Mouse (Mus musculus) forebrain, embryonic 16.5 days (tissue): Measurements from ENCODE around the gene Apex2. TPM values are rescaled to one million over a fixed set of nuclear protein-coding genes. Genes with fewer than 3 reads are reported as not detected.
"Not testable (repeated sequence)": the region's sequence is repeated elsewhere in the genome, so short reads cannot be mapped to it uniquely, and the experiment has no call there.

Experiments used
- ATAC-seq: fragments of 200-750 bp; cut with Nextera tagmentation; 2 replicates; pipeline ENCODE4 v1.8.0; 2017; ENCODE audit warnings: mild to moderate bottlenecking, moderate library complexity
- H3K27ac ChIP-seq: fragments of 300-500 bp; sonication (generic); 2 replicates; pipeline ENCODE4 v1.5.1; 2014; ENCODE audit warnings: low read length, control low read depth
- H3K27me3 ChIP-seq: fragments of 300-500 bp; sonication (generic); replicated peaks from 2 replicates; pipeline ENCODE4 v1.6.1; 2014; ENCODE audit warnings: low read length; ENCODE audit not compliant: control insufficient read depth, insufficient read depth
- H3K36me3 ChIP-seq: fragments of 300-500 bp; sonication (generic); 2 replicates; pipeline ENCODE4 v1.6.1; 2014; ENCODE audit not compliant: control insufficient read depth, insufficient read depth
- H3K4me1 ChIP-seq: fragments of 300-500 bp; sonication (generic); replicated peaks from 2 replicates; pipeline ENCODE4 v1.6.1; 2014; ENCODE audit warnings: low read length; ENCODE audit not compliant: control insufficient read depth, insufficient read depth
- H3K4me2 ChIP-seq: fragments of 300-500 bp; sonication (generic); 2 replicates; pipeline ENCODE4 v1.6.1; 2014; ENCODE audit warnings: mild to moderate bottlenecking, low read length, control low read depth
- H3K4me3 ChIP-seq: fragments of 300-500 bp; sonication (generic); replicated peaks from 2 replicates; pipeline ENCODE4 v1.5.1; 2014; ENCODE audit warnings: mild to moderate bottlenecking, low read length, control low read depth
- H3K9ac ChIP-seq: fragments of 300-500 bp; sonication (generic); replicated peaks from 2 replicates; pipeline ENCODE4 v1.6.1; 2014; ENCODE audit warnings: low read depth, low read length, control low read depth
- H3K9me3 ChIP-seq: fragments of 300-500 bp; sonication (generic); 2 replicates; pipeline ENCODE4 v1.6.1; 2016; ENCODE audit warnings: low read length; ENCODE audit not compliant: control insufficient read depth
- WGBS: fragments of 180-500 bp; shearing (Covaris S2); extraction: QIAGEN DNeasy Blood & Tissue Kit; methylation state at CpG from one replicate; pipeline ENCODE4 v1.1.7; 2014; 5-methylcytosine and 5-hydroxymethylcytosine counted together
- microRNA-seq: library from miRNA; unstranded; fragments of <30 nt; microRNA quantifications from one replicate; pipeline ENCODE4, GENCODE M21; 2017
- polyA plus RNA-seq: library from polyadenylated mRNA; unstranded; fragments of >200 nt; fragmentation: Nextera tagmentation; extraction: Ambion mirVana; gene quantifications from 2 replicates; pipeline ENCODE4 v1.2.1, GENCODE M21; 2015

Gene Apex2
- polyA plus RNA-seq, 1 experiment from 2014 or later, result 25.4 TPM

DNA sequence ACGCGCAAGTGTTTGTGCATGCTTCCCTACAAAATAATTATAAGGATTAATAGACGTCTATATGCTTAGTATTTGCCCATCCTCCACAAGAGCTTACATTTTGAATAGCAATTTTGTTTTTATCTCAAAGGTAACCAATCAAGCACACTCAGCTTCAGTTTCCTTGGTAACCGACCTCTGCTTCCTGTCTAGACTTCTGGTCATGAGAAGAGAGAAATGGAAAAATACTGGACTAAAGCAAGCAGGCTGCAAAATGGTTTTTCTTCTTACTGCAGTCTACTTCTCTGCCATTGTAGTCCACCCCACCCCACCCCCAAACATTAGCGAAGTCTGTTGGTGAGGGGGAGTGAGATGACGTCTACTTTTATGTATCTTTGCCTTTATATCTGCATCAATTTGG is 78.4 kb downstream of the Apex2 start:
- Histone ChIP-seq H3K27ac (no peak overlapping the region), H3K27me3 (no peaks in the 10 kb centered on the region), H3K36me3 (no peaks in the 10 kb centered on the region), H3K9me3 (no peaks in the 10 kb centered on the region), H3K9ac (no peak overlapping the region), H3K4me3 (no peak overlapping the region), H3K4me2 (no peak overlapping the region), H3K4me1 (no peaks in the 10 kb centered on the region)
- WGBS, result 67% methylated on average over 6 of the region's 6 CpGs
- peak; percentile 31; the same call in 1 of the 2 replicates for ATAC-seq

DNA sequence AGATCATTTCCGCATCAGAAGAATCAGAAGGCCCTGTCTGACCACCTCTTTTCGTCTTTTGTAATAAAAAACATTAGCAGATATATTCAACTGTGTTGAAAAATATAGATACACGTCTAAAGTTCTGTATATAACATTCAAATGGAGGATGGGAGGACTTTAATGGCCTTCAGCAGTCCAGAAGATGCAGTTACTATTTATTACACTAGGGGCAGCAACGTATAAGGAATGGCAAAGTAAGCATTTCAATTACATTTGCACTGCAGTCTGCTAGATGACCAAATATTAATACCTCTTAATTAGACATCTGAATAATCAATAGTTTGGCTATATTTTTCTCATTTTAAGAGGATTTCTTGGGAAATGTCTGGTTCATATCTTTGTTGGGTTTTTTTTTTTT is 79.0 kb downstream of the Apex2 start:
- no peak for ATAC-seq
- H3K4me1 ChIP-seq, result no peaks in the 10 kb centered on the region
- H3K27me3 ChIP-seq, result no peaks in the 10 kb centered on the region
- no peak overlapping the region for H3K27ac ChIP-seq
- no peak overlapping the region for H3K9ac ChIP-seq
- no peak overlapping the region for H3K4me2 ChIP-seq
- no peaks in the 10 kb centered on the region for H3K9me3 ChIP-seq
- H3K4me3 ChIP-seq, result no peak overlapping the region
- no peaks in the 10 kb centered on the region for H3K36me3 ChIP-seq
- 49% methylated on average over 4 of the region's 4 CpGs for WGBS

DNA sequence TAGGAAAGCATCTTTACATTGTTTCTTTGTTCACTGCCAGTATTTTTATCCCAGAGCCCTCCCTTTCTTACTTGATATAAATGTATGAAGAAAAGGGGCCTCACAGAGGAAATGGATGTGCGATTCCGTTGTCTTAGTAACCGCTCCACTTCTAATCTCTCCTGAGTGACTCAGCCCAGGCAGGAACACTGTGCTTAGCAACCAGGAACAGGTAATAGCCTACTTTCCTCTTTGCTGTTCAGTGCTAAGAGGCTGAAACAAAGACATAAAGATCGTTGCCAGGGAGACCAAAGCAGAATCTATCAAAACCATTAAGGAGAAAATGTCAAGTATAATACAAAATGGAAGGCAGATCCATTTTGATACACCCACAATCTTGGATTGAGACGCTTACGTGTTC is 81.0 kb downstream of the Apex2 start:
- Histone ChIP-seq H3K36me3 (no peaks in the 10 kb centered on the region), H3K27me3 (no peaks in the 10 kb centered on the region), H3K9ac (no peak overlapping the region), H3K4me3 (no peak overlapping the region), H3K4me2 (no peak overlapping the region), H3K4me1 (no peaks in the 10 kb centered on the region), H3K9me3 (no peaks in the 10 kb centered on the region), H3K27ac (no peak overlapping the region)
- 58% methylated on average over 6 of the region's 6 CpGs for WGBS
- ATAC-seq, result peak; percentile 90

DNA sequence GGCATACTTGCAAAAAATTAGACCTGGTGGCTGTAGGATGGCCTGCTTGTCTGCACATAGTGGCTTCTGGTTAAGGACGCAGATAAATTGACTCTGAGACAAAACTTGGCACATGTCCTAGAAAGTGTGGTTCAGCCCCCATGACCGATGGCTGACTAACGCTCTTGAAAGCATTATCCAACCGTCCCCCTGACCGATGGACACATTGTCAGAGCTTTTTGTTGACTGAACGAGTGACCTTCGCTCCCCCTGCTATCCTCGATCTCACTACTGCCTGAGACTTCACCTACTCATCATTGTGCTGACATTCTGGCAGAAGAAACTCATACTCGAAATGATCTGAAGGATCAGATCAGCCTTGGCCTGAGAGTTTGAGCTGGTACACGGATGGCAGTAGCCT is 101.9 kb downstream of the Apex2 start:
- ATAC-seq, H3K4me1 ChIP-seq, H3K27me3 ChIP-seq, H3K27ac ChIP-seq, H3K4me3 ChIP-seq, H3K4me2 ChIP-seq, H3K9me3 ChIP-seq, H3K9ac ChIP-seq, H3K36me3 ChIP-seq: not testable (repeated sequence)
- 77% methylated on average over 1 of the region's 10 CpGs for WGBS

DNA sequence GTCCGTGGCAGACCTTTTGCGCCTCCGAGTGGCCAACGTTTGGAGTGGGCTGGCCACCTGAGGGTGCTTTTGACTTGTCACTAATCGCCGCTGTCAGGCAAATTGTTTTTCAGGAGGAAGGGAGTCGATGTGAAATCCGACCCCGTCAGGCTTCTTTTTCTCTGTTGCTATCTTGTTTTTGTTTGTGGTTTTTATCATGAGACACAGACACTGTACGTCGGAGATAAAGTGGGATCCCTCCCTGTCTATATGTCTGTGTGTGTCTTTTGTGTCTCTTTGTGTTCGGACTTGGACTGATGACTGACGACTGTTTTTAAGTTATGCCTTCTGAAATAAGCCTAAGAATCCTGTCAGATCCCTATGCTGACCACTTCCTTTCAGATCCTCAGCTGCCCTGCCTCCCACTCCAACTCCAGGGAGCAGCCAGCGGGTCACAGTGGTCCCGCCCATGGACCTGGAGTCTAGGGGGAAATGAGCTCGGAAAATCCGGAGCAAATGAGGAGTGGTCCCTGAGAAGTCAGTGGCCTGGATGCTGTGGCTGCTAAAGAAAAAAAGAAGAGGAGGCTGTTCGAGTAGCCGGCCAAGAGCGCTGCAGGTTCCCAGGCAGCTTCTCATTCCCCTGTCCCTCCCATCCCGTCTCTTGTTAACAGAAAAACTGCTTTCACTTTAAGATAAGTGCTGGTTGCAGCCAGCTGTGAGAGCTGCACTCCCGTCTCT is 103.2 kb downstream of the Apex2 start:
- ATAC-seq, H3K9ac ChIP-seq, H3K27ac ChIP-seq, H3K36me3 ChIP-seq, H3K4me2 ChIP-seq, H3K27me3 ChIP-seq, H3K9me3 ChIP-seq, H3K4me3 ChIP-seq, H3K4me1 ChIP-seq: not testable (repeated sequence)
- WGBS, result 69% methylated on average over 5 of the region's 22 CpGs

DNA sequence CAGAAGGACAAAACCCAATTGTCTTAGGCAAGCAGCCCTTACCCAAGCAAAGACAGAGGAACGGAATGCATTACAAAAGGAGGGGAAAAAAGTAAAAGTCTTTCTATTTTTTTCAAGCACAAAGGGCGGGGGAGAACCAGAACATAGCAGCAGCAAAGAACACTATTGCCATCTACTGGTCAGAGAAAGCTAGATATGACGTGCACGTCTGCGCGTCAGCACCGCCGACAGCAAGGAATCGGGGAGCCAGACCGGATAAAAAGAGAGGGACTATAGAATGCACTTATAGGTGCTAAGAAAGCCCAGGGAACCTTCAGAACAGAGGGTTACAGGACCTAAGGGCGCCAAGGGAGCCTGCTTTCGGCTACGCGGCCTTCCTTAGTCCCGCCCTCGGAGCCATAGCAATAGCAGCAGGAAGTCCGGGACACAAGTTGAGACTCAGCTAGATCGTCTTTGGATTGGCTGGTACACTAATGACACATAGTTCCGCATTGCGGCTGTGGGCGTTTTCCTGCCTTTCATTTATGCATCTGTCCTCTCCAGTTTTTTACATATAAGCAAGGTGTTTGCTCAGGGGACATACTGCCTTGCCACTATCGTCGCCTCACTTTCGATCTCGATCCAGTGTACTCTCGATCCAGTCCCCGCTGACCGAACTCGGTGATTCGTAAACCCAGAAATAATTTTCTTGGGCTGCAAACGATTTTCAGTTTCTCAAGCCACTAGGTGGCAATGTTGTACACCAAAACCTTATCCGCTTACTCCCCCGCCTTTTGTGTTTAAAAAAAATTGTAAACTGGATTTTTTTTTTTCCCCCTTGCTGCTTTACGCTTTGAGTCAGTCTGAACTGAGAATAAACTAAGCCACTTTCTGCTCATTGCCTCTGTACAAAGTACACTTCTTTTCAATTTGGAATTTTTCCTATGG is 111.6 kb downstream of the Apex2 start:
- Histone ChIP-seq H3K27ac (peak overlapping the region; percentile 81), H3K4me2 (peak overlapping the region; percentile 29), H3K4me3 (peak overlapping the region; percentile 45), H3K27me3 (no peaks in the 10 kb centered on the region), H3K4me1 (no peaks in the 10 kb centered on the region; the same call in 1 of the 2 replicates), H3K9ac (peak overlapping the region; percentile 44), H3K36me3 (no peaks in the 10 kb centered on the region), H3K9me3 (no peaks in the 10 kb centered on the region)
- ATAC-seq, result peak; percentile 97
- WGBS, result under 1% methylated on average over 34 of the region's 34 CpGs

DNA sequence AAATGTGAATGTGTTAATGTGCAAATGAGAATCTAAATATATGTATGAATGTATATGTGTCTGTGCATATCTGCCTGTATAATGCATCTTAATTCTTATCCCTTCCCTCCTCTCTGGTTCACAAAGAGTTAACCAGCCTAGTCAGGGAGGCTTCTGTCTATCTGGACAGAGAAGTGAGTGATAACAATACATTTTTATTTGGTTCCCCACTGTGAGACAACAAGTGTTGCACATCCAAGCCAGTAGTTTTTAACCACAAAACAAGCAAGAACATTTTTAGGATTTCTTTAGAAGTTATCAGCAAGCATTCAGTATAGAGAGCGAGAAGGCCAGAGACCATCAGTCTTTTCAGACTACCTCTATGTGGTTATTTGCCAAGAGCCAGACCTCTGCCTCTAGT is 118.3 kb downstream of the Apex2 start:
- 81% methylated on average over 1 of the region's 1 CpGs for WGBS

More for the DNA sequence above, 118.3 kb downstream of the Apex2 start:
- no peaks in the 10 kb centered on the region for H3K36me3 ChIP-seq
- H3K27ac ChIP-seq, result no peak overlapping the region
- no peaks in the 10 kb centered on the region for H3K9me3 ChIP-seq
- no peak overlapping the region for H3K9ac ChIP-seq
- H3K4me3 ChIP-seq, result no peak overlapping the region
- no peaks in the 10 kb centered on the region for H3K27me3 ChIP-seq
- no peak overlapping the region for H3K4me2 ChIP-seq
- no peak for ATAC-seq
- no peaks in the 10 kb centered on the region for H3K4me1 ChIP-seq

Small RNA genes lying within 50 kb of the gene (microRNA-seq; reads per million reads assigned to microRNA genes)
- gene Mir3620, result not detected

Other genes starting within 250 kb of the Apex2 start
- gene Tmem29, start 130.7 kb downstream of the Apex2 start, polyA plus RNA-seq, result 51.9 and 54.2 TPM in 2 replicates
- gene Alas2, start 42.5 kb downstream of the Apex2 start, polyA plus RNA-seq, result 39.4 and 51.5 TPM in 2 replicates
- gene Pfkfb1, start 1.6 kb downstream of the Apex2 start, polyA plus RNA-seq, result 3.9 and 6.1 TPM in 2 replicates
- gene Tro, start 67.7 kb upstream of the Apex2 start, polyA plus RNA-seq, result 70.8 and 82.4 TPM in 2 replicates
- gene Maged2, start 224.5 kb upstream of the Apex2 start, polyA plus RNA-seq, result 317 and 321 TPM in 2 replicates